Mouse (Mus musculus) frontal cortex, postnatal 25 days (tissue): ENCODE measurements at regions not wholly inside any gene's neighbourhood (a gene's known extent, or its start where the extent isn't known, plus 50 kb on each side); places are given as distances from the start of the nearest gene placed in this dataset.

ENCODE experiments used
- DNase-seq, 2 experiments: peaks; one replicate each; pipeline ENCODE4 v3.0.0; 2022; ENCODE audit warnings: low spot score in 2 of 2

DNA sequence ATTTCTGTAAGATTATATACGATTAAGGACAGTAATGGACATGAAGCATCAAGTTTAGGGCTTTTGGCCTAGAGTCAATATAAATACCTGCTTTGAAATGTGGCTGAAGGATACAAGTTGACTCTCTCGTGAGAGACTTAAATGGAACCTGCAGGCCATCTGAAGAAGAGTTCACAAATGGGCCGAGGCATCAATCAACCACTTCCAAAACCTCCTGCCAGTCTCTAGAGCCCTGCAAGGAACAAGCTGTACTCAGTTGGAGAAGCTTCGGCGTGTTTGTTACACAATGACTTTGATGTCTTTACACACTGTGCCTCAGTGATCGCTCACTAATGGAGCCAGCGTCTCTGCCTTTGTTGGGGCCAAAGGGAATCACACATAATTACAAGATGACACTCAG, 146.1 kb upstream of the Ccnd2 start:
- DNase-seq, result no peak

DNA sequence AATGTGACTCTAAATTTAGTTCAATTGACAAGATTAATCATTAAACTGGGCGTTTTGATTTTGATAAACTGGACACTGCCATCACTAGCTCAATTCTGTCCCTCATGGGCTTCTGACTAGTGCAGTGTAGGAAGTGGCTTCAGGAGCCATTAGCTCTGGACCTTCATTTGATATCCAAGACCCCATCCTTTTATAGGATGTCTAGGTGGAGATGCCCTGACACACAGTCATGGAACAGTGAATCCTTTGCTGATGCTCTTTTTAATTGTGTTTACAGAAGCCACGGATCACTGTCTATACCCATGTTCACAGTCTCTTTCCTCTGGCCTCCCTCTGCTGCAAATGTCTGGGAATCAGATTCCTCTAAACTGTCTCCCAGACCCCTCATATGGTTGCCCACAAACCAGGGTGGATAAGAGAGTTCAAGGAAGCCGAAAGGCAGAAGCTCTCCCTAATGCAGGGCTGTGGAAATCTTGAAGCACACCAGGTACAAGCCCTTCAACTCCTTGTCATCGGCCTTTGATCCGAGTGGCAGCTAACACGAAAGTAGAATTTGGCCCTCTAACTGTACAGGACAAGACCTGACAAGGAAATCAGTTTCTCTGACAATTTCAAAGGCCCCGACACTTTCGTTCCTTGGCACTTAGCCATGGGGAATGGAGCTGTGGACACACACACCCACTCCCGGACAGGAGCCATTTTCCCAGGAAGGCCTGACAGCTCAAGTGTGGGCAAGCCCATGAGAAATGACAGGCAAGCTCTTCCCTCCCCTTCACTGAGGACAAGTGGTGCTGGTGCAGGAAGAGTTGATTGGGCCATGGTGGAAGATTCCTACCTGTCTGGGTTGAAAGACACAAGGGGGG, 135.2 kb upstream of the Parp11 start:
- DNase-seq, result no peak

DNA sequence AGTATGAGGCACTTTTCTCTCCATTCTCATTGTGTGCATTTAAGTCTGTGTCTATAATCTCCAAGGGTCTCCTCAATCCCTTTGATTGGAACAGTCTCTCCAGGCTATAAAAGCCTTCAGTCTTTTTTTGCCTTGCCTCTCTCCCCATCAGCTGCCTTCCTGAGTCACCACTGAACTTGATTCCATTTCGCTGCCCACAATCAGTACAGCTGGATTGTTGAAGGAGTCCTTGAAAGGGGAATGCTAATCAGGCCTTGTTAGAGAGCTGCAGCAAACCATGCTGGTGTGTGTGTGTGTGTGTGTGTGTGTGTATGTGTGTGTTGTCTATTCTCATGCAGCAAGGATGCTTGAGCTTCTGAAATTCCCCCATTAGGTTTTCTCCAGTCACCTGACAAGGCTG, 129.3 kb upstream of the Parp11 start:
- no peak for DNase-seq

DNA sequence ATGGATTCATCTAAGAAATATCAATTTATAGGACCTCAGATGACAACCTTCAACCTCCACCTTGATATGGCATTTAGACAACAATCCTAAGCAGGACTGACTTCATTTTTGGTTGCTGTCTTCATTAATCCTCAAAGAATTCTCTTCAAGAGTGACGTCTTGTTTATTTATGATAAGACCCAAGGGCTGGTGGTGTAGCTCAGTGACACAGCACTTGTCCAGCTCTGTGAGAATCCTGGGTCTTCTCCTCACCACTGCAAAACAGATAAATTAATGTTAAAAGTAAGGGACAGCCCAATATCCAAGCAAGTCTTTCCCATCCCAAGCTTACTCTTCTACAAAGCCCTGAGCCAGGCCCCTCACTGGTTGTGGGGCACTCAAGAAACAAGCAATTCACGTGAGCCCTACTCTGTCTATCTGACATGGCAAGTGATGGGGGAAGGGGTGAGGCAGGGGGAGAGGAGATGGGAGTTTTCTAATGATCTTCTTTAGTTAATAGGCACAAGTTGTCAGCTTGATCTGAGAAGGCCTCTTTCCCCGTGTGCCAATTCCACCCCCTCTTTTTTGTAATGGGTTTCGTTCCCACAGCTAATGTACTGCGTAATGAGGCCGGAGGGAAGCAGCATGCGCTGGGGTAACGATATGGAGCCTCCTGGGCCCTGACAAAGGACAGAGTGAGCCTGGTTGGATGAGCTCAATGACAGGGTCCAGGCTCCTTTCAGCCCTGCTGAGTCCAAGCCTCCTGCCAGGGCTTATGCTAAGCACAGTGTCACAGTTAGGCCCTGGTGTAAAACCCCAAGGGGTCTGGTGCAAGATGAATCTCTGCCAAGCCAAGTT, 127.7 kb upstream of the Parp11 start:
- no peak for DNase-seq

DNA sequence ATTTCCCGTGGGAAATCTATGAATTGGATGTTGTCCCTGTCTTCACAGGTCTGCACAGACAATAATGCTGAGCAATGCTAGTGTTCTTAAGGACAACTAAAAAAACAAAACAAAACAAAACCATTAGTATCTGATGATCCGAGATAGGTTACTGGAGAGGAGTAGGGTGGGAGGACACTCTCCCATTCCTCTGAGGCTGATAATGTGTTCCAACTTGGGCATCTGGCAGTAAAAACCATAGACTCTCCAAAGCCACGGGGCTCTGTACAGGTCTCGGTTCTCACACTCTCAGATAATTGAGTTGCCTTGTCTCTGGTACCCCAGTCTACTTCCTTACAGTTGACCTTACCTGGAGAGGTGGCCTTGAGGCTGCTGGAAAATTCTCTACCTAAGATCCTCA, 126.0 kb upstream of the Parp11 start:
- no peak for DNase-seq

DNA sequence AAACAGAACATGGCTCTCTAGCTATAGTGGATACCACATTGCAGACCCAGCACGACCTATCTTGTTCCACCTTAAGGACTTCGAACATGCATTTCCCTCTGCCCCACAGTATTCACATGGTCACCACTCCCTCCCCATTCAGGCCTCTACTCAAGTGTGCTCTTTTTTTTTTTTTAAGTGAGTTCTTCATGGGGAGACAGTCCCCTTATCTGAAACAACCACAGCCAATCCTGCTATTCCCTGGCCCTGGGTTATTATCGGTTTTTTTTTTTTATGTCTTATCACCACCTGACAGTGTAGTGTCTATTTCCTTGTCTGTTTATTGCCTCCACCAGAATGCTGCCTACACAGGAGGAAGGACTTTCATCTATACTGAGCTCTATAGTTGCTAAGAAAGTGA, 125.6 kb upstream of the Parp11 start:
- DNase-seq, result no peak

DNA sequence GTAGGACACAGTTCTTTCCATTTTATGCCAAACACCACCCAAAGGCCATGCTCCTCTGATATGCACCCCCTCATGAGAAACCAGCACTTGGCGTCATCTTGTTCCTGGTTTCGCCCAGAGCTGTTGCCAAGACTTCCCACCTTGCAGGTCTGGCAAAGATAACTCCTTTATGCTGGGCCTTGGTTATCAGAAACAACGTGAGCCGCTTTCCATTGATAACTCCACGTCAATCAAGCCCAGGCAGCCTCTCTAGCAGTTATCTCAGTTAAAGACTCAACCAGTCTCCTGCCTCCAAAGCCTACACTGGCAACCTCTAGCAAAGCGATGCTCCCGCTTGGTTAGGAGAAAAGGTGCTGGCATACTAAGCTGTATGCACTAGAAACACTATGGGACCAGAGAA, 124.2 kb upstream of the Parp11 start:
- no peak for DNase-seq

DNA sequence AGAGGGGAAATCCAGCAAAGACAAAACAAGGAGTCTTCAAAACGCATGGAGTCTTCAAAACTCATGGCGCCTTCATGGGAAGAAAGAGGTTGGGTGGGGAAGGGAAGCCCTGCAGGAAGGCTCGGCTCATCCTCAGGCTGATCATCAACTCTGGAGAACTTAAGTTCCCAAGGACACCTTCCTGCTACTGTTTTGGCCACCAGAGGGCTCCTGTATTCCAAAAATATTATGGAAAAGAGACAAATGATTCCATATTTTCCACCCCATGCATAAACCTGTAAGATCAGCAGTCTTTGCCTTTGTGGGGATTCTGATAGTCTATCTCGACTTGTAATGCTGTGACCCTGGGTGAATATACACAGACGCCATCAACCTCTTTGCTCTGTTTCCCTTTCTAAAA, 121.7 kb upstream of the Parp11 start:
- DNase-seq, result peak; percentile 32 to 40

DNA sequence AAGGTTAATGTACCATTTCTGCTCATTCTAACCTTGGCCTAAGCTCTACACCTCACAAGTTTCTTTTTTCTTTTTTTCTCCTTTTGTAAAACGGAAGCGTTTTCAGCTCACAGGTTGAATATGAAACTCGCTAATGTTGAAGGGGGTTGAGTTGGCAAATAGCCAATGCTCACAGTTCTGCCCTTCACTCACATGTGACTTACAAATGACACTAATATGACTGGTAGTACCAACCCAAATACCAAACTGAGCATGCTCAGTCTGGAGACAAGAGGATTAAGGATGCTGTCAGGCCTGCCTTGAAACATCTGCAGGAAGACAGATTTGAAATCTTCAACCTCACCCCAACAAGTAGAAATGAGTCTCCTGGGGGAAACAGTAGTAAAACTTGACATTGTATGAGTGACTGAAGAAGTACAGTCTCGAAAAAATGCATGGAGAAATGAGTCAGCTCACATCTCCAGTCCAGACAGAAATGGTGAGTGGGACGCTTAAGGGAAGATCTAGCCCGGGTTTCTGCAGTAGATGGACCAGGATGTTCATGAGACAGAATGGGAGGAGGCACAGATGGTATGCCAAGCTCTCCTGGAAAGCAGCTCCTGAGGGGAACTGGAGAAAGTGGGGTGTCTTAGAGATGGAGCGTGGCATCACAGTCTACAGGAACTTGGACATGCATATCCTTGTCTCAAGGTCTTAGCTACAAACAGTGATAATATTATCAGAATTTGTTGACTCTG, 120.9 kb upstream of the Parp11 start:
- no peak for DNase-seq

DNA sequence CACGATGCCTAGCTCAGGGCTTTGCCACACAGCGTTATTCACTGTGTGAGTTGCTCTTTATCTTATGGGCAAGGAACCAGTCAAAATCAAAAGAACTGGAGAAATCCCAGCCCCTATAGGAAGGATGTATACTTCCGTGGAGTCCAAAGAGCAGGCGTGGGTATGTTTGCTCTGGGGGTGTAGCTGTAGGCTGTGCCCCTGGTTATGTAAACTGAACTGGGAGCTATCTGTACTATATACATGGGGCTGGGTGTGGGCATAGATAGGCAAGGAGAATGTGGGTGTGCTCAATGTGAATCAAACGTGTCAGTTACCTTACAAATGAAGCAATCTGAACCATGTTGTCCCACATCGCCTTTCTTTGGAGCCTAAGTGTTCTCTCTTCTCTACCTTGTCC, 120.3 kb upstream of the Parp11 start:
- no peak for DNase-seq

DNA sequence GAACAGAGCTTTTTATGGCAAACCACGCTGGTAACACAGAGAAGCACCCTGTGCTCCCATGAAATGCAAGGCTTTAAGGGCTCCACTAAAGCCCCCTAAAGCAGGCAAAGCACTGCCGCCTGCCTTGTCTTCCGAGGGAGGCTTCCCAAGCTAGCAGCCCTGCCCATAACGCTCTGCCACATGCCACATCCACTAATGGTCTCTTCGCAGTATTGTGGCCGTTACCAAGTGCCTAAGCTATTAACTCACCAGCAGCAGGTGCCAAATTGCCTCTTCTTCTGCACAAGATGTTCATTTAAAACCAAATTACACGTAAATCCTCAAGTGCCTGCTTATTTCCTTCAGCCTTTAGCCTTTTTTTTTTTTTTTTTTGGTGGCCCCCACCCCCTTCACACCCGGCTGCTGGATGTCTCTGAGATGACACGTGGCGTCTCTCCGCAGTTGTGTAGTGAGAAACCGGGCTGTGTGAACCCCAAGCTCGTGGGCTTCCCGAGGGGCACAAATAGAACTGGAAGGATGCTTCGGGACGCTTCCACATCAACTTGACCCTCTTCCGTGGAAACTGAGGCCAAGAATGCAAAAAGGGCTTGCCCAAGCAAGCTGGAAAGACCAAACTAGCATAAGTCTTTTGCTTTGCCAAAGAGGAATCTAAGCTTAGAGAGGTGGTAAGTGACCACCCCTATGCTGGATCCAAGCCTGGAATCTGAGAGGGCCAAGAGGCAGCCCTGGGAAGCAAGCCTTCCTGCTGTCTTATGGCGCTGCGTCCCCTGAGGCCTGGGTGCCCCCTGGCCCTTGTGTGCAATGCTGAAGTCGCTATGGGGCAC, 117.2 kb upstream of the Parp11 start:
- DNase-seq, result no peak

DNA sequence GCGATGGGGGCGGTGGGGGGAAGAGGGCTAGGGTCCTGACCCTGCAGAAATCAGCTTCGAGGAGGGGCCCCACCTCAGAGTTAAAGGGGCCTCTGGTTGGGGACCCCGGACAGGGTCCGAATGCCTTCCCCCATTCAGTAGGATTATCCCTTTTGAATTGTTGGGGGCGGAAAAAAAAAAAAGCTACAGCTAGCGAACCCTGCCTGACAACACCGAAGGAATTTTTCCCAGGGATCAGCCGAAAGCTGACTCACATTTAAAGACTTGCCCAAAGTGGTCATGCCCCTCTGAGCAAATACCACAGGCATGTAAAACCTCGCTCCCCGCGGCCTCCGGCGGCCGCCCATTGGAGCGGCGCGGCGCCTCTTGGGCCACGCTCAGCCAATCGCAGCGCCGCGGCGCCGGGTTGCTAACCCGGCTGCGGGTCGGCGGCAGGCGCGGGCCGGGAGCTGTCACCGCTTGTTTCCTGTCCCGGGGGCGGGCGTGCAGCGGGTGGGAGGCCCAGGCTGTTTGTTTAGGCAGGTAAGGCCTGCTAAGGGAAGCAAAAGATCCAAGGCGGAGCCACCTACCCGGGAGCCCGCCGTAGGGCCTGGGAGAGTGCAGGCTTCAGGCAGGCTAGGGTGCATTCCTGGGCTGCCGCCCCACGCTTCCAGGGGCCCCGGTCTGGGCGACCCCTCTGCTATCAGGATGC, 116.5 kb upstream of the Parp11 start:
- peak; percentile 52 to 57 for DNase-seq

DNA sequence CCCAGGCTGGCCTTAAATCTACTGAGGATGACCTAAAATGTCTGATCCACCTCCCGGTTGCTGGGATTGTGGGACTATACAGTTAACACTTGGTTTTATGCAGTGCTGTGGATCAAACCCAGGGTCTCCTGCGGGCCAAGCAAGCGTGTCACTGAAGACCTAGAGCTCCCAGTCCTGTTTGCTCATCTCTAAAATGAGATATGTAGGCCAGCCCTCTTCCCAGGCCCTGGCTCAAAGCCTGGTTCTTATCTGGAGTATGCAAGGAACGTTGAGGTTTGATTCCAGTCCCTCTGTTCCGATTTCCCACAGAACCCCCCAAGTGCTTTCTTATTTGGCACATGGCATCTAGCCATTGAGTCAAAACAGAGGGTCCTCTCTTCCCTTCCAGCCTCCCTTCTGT, 115.5 kb upstream of the Parp11 start:
- DNase-seq, result no peak

DNA sequence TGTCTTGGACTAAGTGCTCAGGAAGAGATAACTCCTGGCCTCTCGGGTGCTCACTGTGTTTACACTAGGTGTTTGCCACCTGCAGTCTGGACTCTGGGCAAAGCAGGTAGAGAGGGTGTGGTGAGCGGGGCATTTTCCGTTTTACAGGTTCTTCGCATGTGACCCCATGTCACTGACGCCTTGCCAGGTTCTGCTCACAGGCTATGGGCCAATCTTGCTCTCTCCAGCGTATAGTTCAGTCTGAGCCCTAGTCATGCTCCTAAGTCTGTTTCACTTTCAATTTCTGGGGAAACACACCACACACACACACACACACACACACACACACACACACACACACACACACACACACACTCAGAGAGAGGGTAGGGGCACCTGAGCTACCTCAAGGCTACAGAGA, 112.4 kb upstream of the Parp11 start:
- DNase-seq, result no peak

DNA sequence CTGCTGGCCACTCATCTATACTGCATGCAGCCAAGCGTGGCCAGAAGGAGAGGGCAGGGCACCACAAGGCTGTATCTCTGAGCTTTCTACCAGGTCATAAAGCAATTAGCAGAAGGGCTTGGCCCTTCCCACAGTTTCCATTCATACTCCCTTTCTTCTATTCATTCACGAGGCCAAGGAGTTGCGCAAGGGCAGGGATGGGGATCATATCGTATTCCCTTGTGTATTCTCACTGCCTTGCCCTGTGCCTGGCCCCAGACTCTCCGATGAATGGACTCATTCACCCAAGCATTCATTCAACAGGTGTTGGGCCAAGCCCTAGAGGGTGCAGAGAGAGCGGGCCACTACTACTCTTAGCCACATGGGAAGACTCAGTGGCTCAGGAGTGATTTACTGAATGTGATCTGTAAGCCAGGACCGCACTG, 111.2 kb upstream of the Parp11 start:
- no peak for DNase-seq

DNA sequence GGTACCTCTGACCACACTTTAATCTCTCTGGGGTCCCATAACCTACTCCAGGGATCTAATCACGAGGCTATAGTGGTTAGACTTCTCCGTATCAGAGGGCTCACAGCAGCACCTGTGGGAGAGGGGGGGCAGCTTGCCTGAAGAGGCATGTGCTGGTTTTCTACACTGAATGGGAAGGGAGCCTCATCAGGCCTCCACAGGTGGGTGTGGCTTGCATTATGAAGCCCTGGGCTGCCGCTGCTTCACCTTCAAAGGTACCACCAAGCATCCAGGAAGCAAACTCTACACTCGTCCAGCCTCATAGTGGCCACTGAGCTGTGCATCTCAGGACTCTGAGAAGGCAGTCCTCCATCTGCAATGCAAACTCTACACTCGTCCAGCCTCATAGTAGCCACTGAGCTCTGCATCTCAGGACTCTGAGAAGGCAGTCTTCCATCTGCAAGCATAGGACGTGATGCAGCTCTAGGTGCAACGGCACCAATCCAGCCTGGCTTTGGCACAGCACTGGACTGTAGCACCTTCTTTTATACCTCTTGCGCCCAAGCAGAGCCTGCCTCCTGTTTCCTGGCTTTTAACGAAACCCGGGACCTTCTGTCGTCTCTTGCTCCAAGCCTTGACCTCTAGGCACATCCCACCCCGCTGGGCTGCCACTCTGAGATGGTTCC, 110.5 kb upstream of the Parp11 start:
- DNase-seq, result no peak

DNA sequence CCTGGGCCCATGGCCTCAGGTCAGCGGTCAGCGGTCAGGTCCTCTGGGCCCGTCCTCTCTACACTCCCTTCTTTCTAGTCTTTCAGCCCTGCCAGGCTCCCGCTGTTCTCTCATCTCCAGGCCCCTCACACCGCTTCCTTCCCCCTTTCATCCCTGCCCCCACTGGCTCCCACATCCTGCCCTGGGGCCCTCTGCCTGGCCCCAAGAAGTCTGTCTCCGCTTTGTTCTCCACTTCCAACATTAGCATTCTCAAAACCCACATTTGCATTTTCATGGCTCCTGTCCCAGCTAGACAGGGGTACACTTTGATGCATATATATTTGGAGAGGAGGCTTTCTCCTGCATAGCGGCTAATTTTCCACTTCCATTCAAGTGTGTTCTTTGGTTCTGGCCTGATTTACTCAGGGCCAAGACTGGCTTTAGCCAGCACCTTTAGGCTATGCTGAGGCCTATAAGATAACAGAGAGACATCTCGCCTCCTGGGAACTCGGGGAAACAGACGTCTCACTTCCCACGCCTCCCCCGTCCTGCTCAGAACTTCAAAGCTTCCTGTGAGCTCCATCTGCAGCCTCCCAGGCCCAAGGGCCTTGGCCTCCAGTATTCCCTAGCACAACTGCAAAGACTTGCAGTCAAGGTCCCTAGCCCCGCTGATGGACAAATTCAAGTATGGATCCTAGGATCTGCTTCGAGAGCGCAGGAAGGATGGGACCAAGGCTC, 109.8 kb upstream of the Parp11 start:
- DNase-seq, result no peak

DNA sequence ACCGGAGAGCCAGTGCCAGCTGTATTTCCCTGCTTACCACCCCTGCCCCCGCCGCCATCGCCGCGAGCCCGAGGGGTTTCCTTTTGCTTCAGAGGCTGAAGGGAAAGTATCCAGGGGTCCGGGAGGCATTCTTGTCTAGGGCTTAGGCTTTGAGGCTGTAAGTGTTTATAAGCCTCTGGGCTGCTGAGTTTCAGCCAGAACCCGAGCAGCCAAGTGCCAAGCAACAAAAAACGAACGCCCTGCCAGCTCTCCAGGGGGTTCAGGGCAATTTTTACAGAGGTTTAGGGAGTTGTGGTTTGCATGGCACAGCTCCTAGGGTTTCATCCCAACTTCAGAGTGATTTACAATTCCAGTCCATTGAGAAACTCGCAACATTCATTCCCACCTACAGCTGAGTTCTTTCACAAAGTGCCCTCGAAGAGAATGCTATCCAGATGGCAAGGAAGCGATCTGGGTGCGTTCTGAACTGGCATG, 109.2 kb upstream of the Parp11 start:
- no peak for DNase-seq

DNA sequence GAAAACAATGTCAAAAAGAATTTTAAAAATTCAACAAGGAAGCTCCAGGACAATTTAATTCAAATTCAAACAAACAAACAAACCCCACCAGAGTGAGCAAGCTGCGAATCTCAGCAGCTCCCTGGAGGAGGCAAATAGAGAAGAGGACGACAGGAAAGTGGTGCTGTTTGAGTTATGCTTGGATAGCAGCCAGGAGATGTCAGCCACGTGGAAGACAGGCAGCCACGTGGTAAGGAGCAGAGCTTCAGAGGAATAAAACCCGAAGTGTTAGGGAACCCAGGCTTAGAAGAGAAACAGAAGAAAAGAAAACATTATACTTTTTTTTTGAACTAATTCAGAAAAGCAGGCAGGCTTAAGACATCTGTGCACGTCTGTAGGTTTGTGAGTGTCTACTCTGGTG, 108.2 kb upstream of the Parp11 start:
- no peak for DNase-seq

DNA sequence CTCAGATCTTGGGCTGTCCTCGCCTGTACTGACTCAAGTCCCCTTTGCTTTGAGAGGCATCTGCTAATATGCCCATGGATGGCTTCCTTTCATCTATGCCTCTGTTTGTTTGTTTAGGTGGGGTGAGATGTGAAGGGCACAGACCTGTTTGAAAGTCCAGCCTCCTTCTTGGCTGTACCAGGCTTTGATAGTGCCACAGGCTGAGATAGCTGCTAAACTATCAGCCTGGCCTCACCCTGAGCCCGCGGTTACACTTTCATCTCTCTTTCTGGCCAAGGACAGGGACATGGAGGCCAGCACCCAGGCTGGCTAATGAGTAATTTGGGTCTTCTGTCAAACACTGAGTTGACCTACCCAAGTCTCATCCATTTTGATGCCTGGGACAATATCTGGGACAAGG, 105.0 kb upstream of the Parp11 start:
- DNase-seq, result no peak
